Mouse (Mus musculus) stomach, postnatal 0 days (tissue): Measurements from ENCODE around the gene Psmd13.

Source experiments
- CTCF ChIP-seq: IDR thresholded peaks from 2 replicates; pipeline ENCODE4 v1.5.1; 2016; ENCODE audit warnings: antibody characterized with exemption, low read depth, mild to moderate bottlenecking, moderate library complexity
- EP300 ChIP-seq: optimal IDR thresholded peaks from 2 replicates; pipeline ENCODE3; 2016; ENCODE audit warnings: antibody characterized with exemption

DNA sequence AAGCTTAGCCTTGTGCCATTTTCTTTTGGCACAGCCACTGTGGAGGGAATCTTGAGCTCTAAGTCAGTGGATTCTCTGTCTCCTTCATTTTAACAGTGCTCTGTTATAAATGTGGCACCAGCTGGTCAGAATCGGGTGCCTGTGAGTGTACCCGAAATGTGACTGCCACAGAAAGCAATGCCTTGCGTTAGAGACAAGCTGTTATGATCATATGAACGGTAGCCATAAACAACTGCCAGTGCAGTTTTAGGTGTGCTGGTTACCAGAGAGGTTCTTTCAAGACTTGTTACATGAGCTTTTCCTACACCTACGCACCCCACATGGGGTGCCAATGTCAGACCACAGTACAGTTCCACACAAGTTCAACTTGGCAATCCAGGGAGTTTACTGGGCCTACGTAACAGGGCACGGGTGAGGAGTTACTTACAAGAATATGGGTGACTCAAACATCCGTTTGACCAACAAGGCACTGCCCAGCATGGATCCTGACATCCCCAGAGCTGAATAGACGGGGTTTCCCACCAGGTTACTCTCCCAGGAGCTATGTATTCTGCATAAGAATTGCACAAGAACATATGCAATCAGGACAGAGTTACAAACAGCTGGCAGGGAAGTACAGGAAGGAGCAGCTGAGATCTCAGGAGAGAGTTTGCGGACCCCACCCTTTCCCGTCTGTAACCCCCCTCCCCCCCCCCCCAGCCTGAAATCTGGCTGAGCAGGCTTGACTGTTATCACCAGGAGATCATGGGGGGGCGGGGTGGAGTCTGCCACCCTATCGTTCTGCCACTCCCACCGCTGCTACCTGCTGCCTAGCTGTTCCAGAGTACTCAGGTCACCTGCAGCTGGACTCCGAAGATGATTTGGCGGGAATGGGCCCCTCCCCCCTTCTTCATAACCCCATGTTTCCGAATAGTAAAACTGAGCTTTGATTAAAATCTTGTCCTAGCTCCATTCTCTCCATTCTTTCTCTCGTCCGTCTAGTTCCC is 40.7 kb upstream of the Psmd13 start:
- TF ChIP-seq CTCF (no peak), EP300 (no peak)
